Mouse (Mus musculus) C2C12 (cell line): ENCODE measurements around the gene Rundc3a. TPM values are rescaled to one million over a fixed set of nuclear protein-coding genes. Genes with fewer than 3 reads are reported as not detected.

ENCODE experiments used
- H3K27me3 ChIP-seq: one replicate; pipeline ENCODE4 v1.6.1; 2011; ENCODE audit not compliant: control insufficient read depth, insufficient read depth, insufficient read length
- H3K36me3 ChIP-seq: one replicate; pipeline ENCODE4 v1.6.1; 2011; ENCODE audit not compliant: control insufficient read depth, insufficient read depth
- H3K4me3 ChIP-seq: one replicate; pipeline ENCODE4 v1.5.1; 2011; ENCODE audit warnings: mild to moderate bottlenecking, control low read depth; ENCODE audit not compliant: poor library complexity, insufficient read depth, severe bottlenecking
- H3K79me2 ChIP-seq: one replicate; pipeline ENCODE4 v1.6.1; 2011; ENCODE audit not compliant: control insufficient read depth, insufficient read depth
- H3K79me3 ChIP-seq: one replicate; pipeline ENCODE4 v1.6.1; 2011; ENCODE audit warnings: low read depth, control low read depth
- H3ac ChIP-seq: one replicate; pipeline ENCODE3; 2011; ENCODE audit warnings: low read depth; ENCODE audit not compliant: control insufficient read depth, insufficient read length
- CEBPB ChIP-seq: IDR thresholded peaks from one replicate; pipeline ENCODE4 v1.6.1; 2011; ENCODE audit warnings: low read depth, mild to moderate bottlenecking, control low read depth, moderate library complexity
- CTCF ChIP-seq: IDR thresholded peaks from one replicate; pipeline ENCODE4 v1.5.1; 2011; ENCODE audit not compliant: control insufficient read depth, insufficient read depth, insufficient read length
- FOSL1 ChIP-seq: IDR thresholded peaks from one replicate; pipeline ENCODE4 v1.8.0; 2011; ENCODE audit warnings: mild to moderate bottlenecking, low read length; ENCODE audit not compliant: poor library complexity, insufficient read depth, severe bottlenecking
- MAX ChIP-seq: IDR thresholded peaks from one replicate; pipeline ENCODE4 v1.6.1; 2011; ENCODE audit warnings: mild to moderate bottlenecking, control low read depth
- MYOD1 ChIP-seq: IDR thresholded peaks from one replicate; pipeline ENCODE4 v1.6.1; 2011; ENCODE audit warnings: low read depth; ENCODE audit not compliant: control insufficient read depth, insufficient read length
- MYOG ChIP-seq: IDR thresholded peaks from one replicate; pipeline ENCODE4 v1.6.1; 2011; ENCODE audit not compliant: control insufficient read depth, insufficient read length; ENCODE audit errors: extremely low read depth
- USF1 ChIP-seq: IDR thresholded peaks from one replicate; pipeline ENCODE4 v1.6.1; 2011; ENCODE audit warnings: low read depth, mild to moderate bottlenecking, control low read depth, moderate library complexity
- polyA plus RNA-seq: library from polyadenylated mRNA; unstranded; fragments of >200 nt; fragmentation: generic; extraction: Trizol; gene quantifications from one replicate; pipeline ENCODE4 v1.2.1, GENCODE M21; 2012; ENCODE audit warnings: missing spikeins

Rundc3a gene
- polyA plus RNA-seq, 1 experiment, result 2.2 TPM

DNA sequence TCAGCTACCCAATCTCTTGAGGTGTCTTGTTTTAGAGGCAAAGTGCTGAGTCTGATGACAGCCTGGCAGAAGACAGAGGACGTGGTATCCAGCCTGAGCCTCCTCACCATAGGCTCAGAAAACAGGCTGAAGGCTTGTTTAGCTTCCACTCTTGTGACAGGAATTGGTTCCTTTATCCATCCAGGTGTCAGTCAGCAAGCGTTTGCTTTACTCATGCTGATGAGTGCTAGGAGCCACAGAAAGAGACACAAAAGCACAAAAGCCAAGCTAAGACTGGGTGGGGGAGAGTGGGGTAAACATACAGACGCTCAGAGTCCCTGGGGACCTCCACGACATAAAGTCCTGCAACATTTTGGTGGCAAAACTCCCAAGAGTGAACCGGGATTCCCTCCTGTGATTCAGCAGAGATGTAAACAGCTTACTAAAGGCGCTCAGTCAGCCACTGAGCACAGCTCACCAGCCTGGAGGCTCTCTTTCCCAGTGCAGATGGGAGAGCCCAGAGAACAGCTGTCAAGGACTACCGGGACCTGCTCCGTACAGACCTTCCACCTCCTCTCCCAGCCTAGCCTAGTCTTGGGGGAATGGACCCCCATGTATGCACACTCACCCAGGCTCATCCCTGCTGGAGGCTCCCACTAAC lies 16.9 kb upstream of the Rundc3a start:
- peaks cover 24% of the 10 kb centered on the region for H3K27me3 ChIP-seq
- no peaks in the 10 kb centered on the region for H3K79me3 ChIP-seq
- H3ac ChIP-seq, result no peak overlapping the region
- H3K79me2 ChIP-seq, result no peaks in the 10 kb centered on the region
- TF ChIP-seq USF1 (no peak), FOSL1 (no peak), CTCF (no peak), MAX (no peak), MYOG (no peak), CEBPB (no peak), MYOD1 (no peak)
- H3K4me3 ChIP-seq, result no peak overlapping the region
- H3K36me3 ChIP-seq, result no peaks in the 10 kb centered on the region

GRCm38 (mm10) chr11:102377186-102377585 lies 16.0 kb upstream of the Rundc3a start:
- Histone ChIP-seq H3K4me3 (no peak overlapping the region), H3ac (no peak overlapping the region), H3K79me3 (no peaks in the 10 kb centered on the region), H3K36me3 (no peaks in the 10 kb centered on the region), H3K79me2 (no peaks in the 10 kb centered on the region), H3K27me3 (peaks cover 20% of the 10 kb centered on the region)
- TF ChIP-seq CEBPB, result no peak
- no peak for TF ChIP-seq CTCF
- TF ChIP-seq FOSL1, result no peak
- no peak for TF ChIP-seq MAX
- no peak for TF ChIP-seq USF1
- TF ChIP-seq MYOD1, result no peak
- TF ChIP-seq MYOG, result no peak

GRCm38 (mm10) chr11:102380091-102380490 lies 13.1 kb upstream of the Rundc3a start:
- TF ChIP-seq USF1 (no peak), CTCF (no peak), MAX (no peak), CEBPB (no peak), FOSL1 (no peak), MYOG (no peak), MYOD1 (no peak)

DNA sequence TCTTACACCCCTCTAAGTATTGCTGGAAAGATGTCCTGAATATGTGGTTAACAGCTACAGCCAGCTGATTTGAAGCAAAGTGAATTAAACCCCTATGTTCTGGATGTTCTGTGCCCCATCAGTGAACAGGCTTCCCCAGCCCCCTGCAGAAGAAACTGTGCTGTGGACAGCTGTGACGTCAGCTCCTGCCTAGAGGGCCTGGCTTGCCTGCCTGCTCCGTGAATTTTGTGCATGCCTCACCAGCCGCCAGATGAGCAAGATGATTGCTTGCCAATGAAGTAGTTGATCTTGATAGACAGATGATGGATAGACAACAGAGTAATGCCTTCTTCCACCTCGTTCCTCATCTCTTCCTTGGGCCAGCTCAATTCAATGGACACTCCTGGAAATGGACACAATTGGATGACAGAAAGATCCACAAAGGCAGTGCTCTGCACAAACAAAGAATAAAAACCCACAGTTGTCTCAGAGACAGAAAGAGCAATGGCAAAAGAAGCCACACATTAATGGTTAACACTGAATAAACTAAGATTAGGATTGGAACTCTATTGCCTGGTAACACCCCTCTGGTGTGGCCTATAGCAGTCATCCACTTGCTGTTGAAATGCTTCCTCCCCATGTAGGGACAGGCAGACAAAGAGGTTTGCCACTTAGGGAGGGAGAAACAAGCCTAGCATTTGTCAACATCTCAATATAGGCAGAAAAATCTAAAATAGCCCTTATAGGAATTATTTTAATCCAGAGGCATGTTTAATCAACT lies 11.7 kb upstream of the Rundc3a start:
- TF ChIP-seq MYOG (no peak), USF1 (no peak), FOSL1 (no peak), CTCF (no peak), MAX (no peak), CEBPB (no peak), MYOD1 (no peak)
- Histone ChIP-seq H3K27me3 (no peaks in the 10 kb centered on the region), H3K36me3 (no peaks in the 10 kb centered on the region), H3K79me2 (no peaks in the 10 kb centered on the region), H3K4me3 (no peak overlapping the region), H3ac (no peak overlapping the region), H3K79me3 (no peaks in the 10 kb centered on the region)

More at GRCm38 (mm10) chr11:102380091-102380490, 13.1 kb upstream of the Rundc3a start:
- H3ac ChIP-seq, result no peak overlapping the region
- no peak overlapping the region for H3K4me3 ChIP-seq
- H3K27me3 ChIP-seq, result peaks cover 7% of the 10 kb centered on the region
- H3K36me3 ChIP-seq, result no peaks in the 10 kb centered on the region
- no peaks in the 10 kb centered on the region for H3K79me3 ChIP-seq
- no peaks in the 10 kb centered on the region for H3K79me2 ChIP-seq

GRCm38 (mm10) chr11:102382794-102383193 lies 10.4 kb upstream of the Rundc3a start:
- TF ChIP-seq CEBPB (no peak), MAX (peak; percentile 24)
- Histone ChIP-seq H3K27me3 (no peaks in the 10 kb centered on the region), H3K4me3 (no peak overlapping the region), H3K36me3 (no peaks in the 10 kb centered on the region), H3ac (no peak overlapping the region), H3K79me2 (no peaks in the 10 kb centered on the region), H3K79me3 (no peaks in the 10 kb centered on the region)
